Mouse (Mus musculus) myocyte (in vitro differentiated cells): ENCODE measurements around the gene Cdhr4.

Experiments used
- CEBPB ChIP-seq: IDR thresholded peaks from 2 replicates; pipeline ENCODE4 v1.6.1; 2011; ENCODE audit warnings: mild to moderate bottlenecking, moderate library complexity; ENCODE audit not compliant: poor library complexity, insufficient read depth, severe bottlenecking
- MYOD1 ChIP-seq, 3 experiments: IDR thresholded peaks; one replicate each; pipeline ENCODE4 v1.6.1; 2011; ENCODE audit warnings: control low read depth in 2 of 3, low read depth in 2 of 3, mild to moderate bottlenecking in 2 of 3, moderate library complexity in 1 of 3; ENCODE audit not compliant: insufficient read length in 2 of 3, control insufficient read depth in 1 of 3
- POLR2A ChIP-seq: IDR thresholded peaks from one replicate; pipeline ENCODE4 v1.6.1; 2011; ENCODE audit warnings: low read depth, mild to moderate bottlenecking, control low read depth, moderate library complexity; ENCODE audit not compliant: insufficient read length
- POLR2AphosphoS2 ChIP-seq: IDR thresholded peaks from one replicate; pipeline ENCODE4 v1.6.1; 2011; ENCODE audit warnings: low read depth, control low read depth; ENCODE audit not compliant: insufficient read length
- REST ChIP-seq: IDR thresholded peaks from one replicate; pipeline ENCODE4 v1.6.1; 2011; ENCODE audit warnings: mild to moderate bottlenecking, control low read depth, moderate library complexity; ENCODE audit not compliant: insufficient read depth, insufficient read length
- USF1 ChIP-seq: IDR thresholded peaks from one replicate; pipeline ENCODE4 v1.6.1; 2011; ENCODE audit warnings: low read depth, mild to moderate bottlenecking, control low read depth, moderate library complexity

GRCm38 (mm10) chr9:107995513-107995912, 3.2 kb downstream of the Cdhr4 start:
- TF ChIP-seq MYOD1 (IDR thresholded peaks at IDR 0.05; ENCODE audit: control insufficient read depth in 1 of 3, insufficient read length in 2 of 3, low read depth in 2 of 3) = no peak
- TF ChIP-seq CEBPB = no peak
- no peak for TF ChIP-seq POLR2AphosphoS2
- no peak for TF ChIP-seq POLR2A
- TF ChIP-seq USF1 = no peak
- TF ChIP-seq REST = no peak
